Mouse (Mus musculus): ENCODE measurements around the gene Esyt2. TPM values are rescaled to one million over a fixed set of nuclear protein-coding genes. Genes with fewer than 3 reads are reported as not detected.
A peak's percentile ranks its signal among the peaks of the same experiment; 100 is the strongest.

The Esyt2 gene
- total RNA-seq, 2 experiments from 2014 or later, result 63.2 to 67.0 TPM

DNA sequence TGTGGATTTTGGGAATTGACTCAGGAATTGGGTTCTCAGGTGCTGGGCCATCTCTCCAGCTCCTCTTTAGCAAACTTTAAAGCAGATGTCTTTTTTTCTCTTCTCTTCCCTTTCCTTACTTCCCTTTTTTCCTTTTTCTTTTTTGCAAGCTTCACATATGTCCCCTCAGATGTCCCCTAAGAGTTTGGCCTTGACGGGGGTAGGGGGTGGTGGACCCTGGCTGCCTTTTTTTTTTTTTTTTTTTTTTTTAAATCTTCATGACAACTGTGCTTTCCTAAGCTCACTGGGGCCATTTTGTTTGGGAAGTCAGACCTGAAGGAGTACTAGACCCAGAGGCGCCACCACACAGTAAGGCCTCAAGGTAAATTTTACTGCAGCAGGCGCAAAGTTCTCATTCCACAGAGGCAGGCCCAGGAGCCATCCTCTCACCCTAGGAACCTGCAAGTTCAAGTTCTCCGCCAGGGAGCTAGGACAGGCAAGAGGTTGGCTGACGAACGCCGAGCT is 795 bp upstream of the Esyt2 start:
- DNase-seq (ENCODE audit: low spot score in 2 of 2), result no peak

DNA sequence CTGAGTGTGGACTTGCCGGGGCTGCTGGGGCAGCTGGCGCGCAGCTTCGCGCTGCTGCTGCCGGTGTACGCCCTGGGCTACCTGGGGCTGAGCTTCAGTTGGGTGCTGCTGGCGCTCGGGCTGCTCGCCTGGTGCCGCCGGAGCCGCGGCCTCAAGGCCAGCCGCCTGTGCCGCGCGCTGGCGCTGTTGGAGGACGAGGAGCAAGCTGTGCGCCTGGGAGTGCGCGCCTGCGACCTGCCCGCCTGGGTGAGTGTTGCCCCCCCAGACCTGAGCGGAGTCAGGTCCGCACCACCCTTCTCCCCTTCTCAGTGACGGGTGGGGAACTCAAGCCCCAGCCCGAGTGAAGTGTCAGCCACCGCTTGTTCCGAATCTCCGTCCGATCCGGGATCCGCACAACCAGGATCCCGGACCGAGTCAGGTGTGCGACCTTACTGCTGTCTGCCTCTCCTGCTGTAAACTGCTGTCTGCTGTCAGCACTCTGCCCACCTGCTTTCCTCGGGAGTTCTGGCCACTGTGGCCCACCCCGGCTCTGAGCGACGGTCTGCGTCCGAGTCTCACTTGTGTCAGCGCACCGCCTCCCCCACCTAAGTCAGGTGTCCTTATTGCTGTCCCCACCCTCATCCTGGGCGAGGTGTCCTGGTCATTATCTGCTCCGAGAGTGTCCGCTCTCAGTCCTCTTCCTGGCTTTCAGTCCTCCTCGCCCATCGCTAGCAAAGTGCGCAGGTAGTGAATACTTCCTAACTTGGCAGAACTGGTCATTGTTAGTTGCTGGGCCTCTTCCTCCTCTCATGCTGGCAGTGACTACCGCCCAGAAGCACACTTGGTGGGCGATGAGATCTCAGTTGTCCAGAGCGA is 658 bp downstream of the Esyt2 start:
- DNase-seq (ENCODE audit: low spot score in 2 of 2), result peak in 1 of 2 experiments; percentile 36

GRCm38 (mm10) chr12:116282856-116283255 is 1.9 kb downstream of the Esyt2 start:
- DNase-seq (ENCODE audit: low spot score in 2 of 2), result no peak

- DNase-seq (ENCODE audit: low spot score in 2 of 2), result no peak
Measured at GRCm38 (mm10) chr12:116283511-116283910, 2.5 kb downstream of the Esyt2 start.

- no peak for DNase-seq (ENCODE audit: low spot score in 2 of 2)
Measured at GRCm38 (mm10) chr12:116293185-116293584, 12.2 kb downstream of the Esyt2 start.

- DNase-seq (ENCODE audit: low spot score in 2 of 2), result no peak
Measured at GRCm38 (mm10) chr12:116293599-116294292, 12.8 kb downstream of the Esyt2 start.

- no peak for DNase-seq (ENCODE audit: low spot score in 2 of 2)
Measured at GRCm38 (mm10) chr12:116299906-116300305, 18.9 kb downstream of the Esyt2 start.

DNA sequence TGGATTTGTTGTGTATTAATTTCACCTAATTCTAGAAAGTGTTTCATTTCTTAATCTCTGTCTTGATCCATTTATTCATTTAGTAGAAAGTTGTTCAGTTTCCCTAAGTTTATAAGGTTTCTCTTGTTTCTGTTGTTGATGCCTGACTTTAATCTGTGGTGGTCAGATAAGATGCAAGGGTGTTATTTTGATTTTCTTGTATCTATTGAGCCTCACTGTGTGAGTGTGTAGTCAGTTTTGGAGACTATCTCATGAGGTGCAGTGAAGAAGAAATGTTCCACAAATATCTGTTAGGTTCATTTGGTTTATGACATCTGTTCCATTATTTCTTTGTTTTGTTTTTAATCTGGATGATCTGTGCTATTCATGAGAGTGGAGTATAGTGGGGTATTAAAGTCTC is 21.2 kb downstream of the Esyt2 start:
- no peak for DNase-seq (ENCODE audit: low spot score in 2 of 2)

DNA sequence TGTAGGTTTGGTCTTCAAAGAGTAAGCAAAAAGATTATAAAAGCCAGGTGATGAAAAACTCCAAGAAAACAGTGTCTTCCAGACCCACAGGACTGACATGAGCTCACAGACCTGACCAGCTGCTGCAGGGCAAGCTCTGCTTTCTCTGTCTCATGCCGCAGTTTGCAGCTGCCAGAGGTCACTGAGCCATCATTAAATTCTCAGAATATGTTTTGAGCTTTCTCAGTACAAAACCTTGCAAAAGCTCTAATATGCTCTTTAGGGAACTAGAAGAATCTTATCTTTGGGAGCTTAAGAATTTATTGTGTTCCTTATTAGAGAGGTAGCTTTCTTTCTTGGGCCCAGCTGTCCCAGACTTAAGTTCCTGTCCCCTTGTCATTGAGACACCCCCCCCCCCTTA is 25.0 kb downstream of the Esyt2 start:
- DNase-seq (ENCODE audit: low spot score in 2 of 2), result no peak

DNA sequence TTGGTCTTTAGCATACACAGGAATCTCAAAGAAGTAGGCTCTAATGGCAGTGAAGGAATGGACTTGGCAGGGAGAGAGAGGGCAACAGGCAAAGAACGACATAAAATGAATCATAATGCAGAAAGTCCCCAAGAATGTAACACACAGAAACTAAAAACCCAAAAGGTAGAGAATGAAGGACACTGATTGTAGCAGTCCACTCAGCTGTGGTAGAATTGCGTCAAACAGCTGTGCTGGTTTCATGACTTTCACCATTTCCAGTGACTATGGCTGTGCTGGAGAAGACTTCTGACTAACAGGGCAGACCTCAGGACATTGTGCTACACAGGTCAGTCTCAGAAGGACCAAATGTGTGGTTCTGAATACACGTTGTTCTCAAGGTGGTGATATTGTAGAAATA is 26.9 kb downstream of the Esyt2 start:
- no peak for DNase-seq (ENCODE audit: low spot score in 2 of 2)

- no peak for DNase-seq (ENCODE audit: low spot score in 2 of 2)
Measured at GRCm38 (mm10) chr12:116308612-116309011, 27.6 kb downstream of the Esyt2 start.

GRCm38 (mm10) chr12:116313816-116314215 is 32.8 kb downstream of the Esyt2 start:
- DNase-seq (ENCODE audit: low spot score in 2 of 2), result no peak

GRCm38 (mm10) chr12:116315498-116315897 is 34.5 kb downstream of the Esyt2 start:
- DNase-seq (ENCODE audit: low spot score in 2 of 2), result no peak

- DNase-seq (ENCODE audit: low spot score in 2 of 2), result no peak
Measured at GRCm38 (mm10) chr12:116317818-116318217, 36.8 kb downstream of the Esyt2 start.

GRCm38 (mm10) chr12:116325545-116325944 is 44.5 kb downstream of the Esyt2 start:
- no peak for DNase-seq (ENCODE audit: low spot score in 2 of 2)

GRCm38 (mm10) chr12:116326159-116326558 is 45.2 kb downstream of the Esyt2 start:
- no peak for DNase-seq (ENCODE audit: low spot score in 2 of 2)

GRCm38 (mm10) chr12:116334253-116334652 is 53.3 kb downstream of the Esyt2 start:
- no peak for DNase-seq (ENCODE audit: low spot score in 2 of 2)

DNA sequence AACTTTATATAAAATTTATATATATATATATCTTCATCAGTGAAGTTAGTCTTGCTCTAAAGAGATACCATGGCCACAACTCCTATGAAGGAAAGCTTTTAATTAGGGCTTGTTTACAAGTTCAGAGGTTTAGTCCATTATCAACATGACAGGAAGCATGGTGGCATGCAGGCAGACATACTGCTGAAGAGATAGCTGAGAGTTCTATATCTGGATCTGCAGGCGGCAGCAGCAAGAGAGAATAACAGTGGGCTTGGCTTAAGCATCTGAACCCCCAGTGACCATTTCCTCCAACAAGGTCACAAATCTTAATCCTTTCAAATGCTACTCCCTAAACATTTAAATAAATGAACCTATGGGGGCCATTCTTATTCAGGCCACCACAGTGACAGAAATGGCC is 59.2 kb downstream of the Esyt2 start:
- DNase-seq (ENCODE audit: low spot score in 2 of 2), result no peak

DNA sequence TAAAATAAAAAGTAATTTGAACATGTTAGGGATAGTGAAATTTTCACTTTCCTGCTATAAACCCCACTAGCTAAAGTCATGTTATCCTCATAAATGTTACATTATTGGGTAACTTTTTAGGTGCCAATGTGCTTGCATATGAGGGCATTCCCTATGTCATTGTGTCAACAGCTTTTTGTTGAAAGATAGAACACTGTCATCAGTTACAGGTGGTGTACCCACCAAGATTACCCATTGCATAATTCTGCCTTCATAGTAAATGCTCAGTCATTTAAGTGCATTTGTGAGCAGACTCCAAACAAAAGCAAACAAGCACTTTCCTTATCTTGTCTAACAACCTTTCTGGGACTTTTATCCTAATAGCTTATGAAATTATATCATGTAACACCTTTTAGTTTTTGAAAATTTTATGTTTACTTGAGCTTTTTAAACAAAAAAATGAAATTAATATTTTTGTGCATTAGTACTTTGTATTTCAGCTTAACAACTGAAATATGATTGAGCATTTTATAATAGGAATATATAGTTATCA is 67.8 kb downstream of the Esyt2 start:
- no peak for DNase-seq (ENCODE audit: low spot score in 2 of 2)

- DNase-seq (ENCODE audit: low spot score in 2 of 2), result no peak
Measured at GRCm38 (mm10) chr12:116349376-116349775, 68.4 kb downstream of the Esyt2 start.

DNA sequence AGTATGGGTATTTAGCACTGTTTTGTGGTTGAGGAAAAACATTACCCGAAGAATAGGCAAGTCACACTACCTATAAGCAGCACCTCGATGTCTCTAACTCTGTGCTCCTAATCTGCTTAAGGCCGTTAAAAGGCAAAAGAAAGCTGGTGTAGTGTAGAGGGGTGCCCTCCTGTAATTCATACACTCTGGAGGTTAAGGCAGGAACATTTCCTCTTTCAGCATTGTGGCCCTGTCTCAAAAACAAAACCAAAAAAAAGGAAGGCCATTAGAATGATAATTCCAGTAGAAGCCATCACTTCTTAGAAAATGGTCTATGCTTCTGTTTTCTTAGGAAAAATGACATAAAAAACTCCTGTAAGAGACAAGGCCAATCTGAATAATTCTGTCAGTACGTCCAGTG is 70.0 kb downstream of the Esyt2 start:
- no peak for DNase-seq (ENCODE audit: low spot score in 2 of 2)

GRCm38 (mm10) chr12:116352404-116352803 is 71.4 kb downstream of the Esyt2 start:
- no peak for DNase-seq (ENCODE audit: low spot score in 2 of 2)
